Mouse (Mus musculus) midbrain, embryonic 12.5 days (tissue): ENCODE data around the gene Clns1a. TPM values are rescaled to one million over a fixed set of nuclear protein-coding genes. Genes with fewer than 3 reads are reported as not detected.

Experiments
- ATAC-seq: fragments of 200-750 bp; cut with Nextera tagmentation; 2 replicates; pipeline ENCODE4 v1.8.0; 2017; ENCODE audit warnings: low read depth, moderate TSS enrichment, moderate library complexity; ENCODE audit not compliant: low FRiP score
- H3K27ac ChIP-seq: fragments of 300-500 bp; sonication (generic); replicated peaks from 2 replicates; pipeline ENCODE4 v1.5.1; 2016; ENCODE audit warnings: mild to moderate bottlenecking
- H3K27me3 ChIP-seq: fragments of 300-500 bp; sonication (generic); 2 replicates; pipeline ENCODE4 v1.6.1; 2016; ENCODE audit warnings: mild to moderate bottlenecking
- H3K36me3 ChIP-seq: fragments of 300-500 bp; sonication (generic); 2 replicates; pipeline ENCODE4 v1.6.1; 2016
- H3K4me1 ChIP-seq: fragments of 300-500 bp; sonication (generic); 2 replicates; pipeline ENCODE4 v1.6.1; 2016
- H3K4me2 ChIP-seq: fragments of 300-500 bp; sonication (generic); replicated peaks from 2 replicates; pipeline ENCODE4 v1.6.1; 2016; ENCODE audit warnings: mild to moderate bottlenecking, moderate library complexity
- H3K4me3 ChIP-seq: fragments of 300-500 bp; sonication (generic); 2 replicates; pipeline ENCODE4 v1.5.1; 2016; ENCODE audit warnings: mild to moderate bottlenecking
- H3K9ac ChIP-seq: fragments of 300-500 bp; sonication (generic); replicated peaks from 2 replicates; pipeline ENCODE4 v1.6.1; 2016; ENCODE audit warnings: mild to moderate bottlenecking, moderate library complexity
- H3K9me3 ChIP-seq: fragments of 300-500 bp; sonication (generic); 2 replicates; pipeline ENCODE4 v1.6.1; 2016; ENCODE audit warnings: mild to moderate bottlenecking
- WGBS: fragments of 180-500 bp; shearing (Covaris S2); methylation state at CpG from one replicate; pipeline ENCODE4 v1.1.7; 2016; 5-methylcytosine and 5-hydroxymethylcytosine counted together
- polyA plus RNA-seq: library from polyadenylated mRNA; unstranded; fragments of >200 nt; fragmentation: Nextera tagmentation; extraction: Ambion mirVana; gene quantifications from 2 replicates; pipeline ENCODE4 v1.2.1, GENCODE M21; 2016

Gene Clns1a
- polyA plus RNA-seq, 1 experiment from 2014 or later = 202 TPM

GRCm38 (mm10) chr7:97707809-97708208 is 11.4 kb downstream of the Clns1a start:
- no peaks in the 10 kb centered on the region for H3K27me3 ChIP-seq
- H3K9ac ChIP-seq = no peak overlapping the region
- no peak overlapping the region for H3K4me3 ChIP-seq
- no peaks in the 10 kb centered on the region for H3K9me3 ChIP-seq
- no peak for ATAC-seq
- peaks cover 16% of the 10 kb centered on the region for H3K36me3 ChIP-seq
- 92% methylated on average over 5 of the region's 5 CpGs for WGBS
- no peaks in the 10 kb centered on the region for H3K4me1 ChIP-seq
- no peak overlapping the region for H3K4me2 ChIP-seq
- H3K27ac ChIP-seq = no peak overlapping the region

GRCm38 (mm10) chr7:97709204-97709603 is 12.8 kb downstream of the Clns1a start:
- ATAC-seq = no peak
- H3K9me3 ChIP-seq = no peaks in the 10 kb centered on the region
- H3K9ac ChIP-seq = no peak overlapping the region
- no peak overlapping the region for H3K4me2 ChIP-seq
- 95% methylated on average over 3 of the region's 3 CpGs for WGBS
- no peaks in the 10 kb centered on the region for H3K4me1 ChIP-seq
- peaks cover 26% of the 10 kb centered on the region for H3K36me3 ChIP-seq
- H3K4me3 ChIP-seq = no peak overlapping the region
- H3K27ac ChIP-seq = no peak overlapping the region
- H3K27me3 ChIP-seq = no peaks in the 10 kb centered on the region

DNA sequence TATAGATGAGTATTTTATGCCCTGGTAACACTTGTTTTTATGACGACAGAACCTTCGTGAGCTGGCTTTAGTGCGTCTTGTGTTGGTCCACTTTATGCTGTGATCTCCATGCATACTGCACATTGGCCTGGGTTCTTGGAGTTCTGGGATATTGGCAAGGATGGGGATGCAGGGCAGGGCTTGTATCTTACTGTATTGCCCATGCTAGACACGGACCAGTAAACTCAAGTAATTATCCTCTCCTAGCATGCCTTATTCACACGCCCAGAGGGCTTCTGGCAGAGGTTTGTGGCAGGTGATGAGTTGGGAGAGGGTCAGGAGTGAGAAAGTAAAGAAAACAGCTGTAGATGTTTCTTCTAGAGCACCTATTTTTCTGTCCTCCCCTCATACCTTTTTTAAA is 18.2 kb downstream of the Clns1a start:
- no peak for ATAC-seq
- H3K4me3 ChIP-seq = no peak overlapping the region
- no peak overlapping the region for H3K9ac ChIP-seq
- peaks cover 70% of the 10 kb centered on the region for H3K36me3 ChIP-seq
- no peaks in the 10 kb centered on the region for H3K4me1 ChIP-seq
- H3K9me3 ChIP-seq = no peaks in the 10 kb centered on the region
- 98% methylated on average over 5 of the region's 5 CpGs for WGBS
- H3K27ac ChIP-seq = no peak overlapping the region
- H3K27me3 ChIP-seq = no peaks in the 10 kb centered on the region
- H3K4me2 ChIP-seq = no peak overlapping the region

DNA sequence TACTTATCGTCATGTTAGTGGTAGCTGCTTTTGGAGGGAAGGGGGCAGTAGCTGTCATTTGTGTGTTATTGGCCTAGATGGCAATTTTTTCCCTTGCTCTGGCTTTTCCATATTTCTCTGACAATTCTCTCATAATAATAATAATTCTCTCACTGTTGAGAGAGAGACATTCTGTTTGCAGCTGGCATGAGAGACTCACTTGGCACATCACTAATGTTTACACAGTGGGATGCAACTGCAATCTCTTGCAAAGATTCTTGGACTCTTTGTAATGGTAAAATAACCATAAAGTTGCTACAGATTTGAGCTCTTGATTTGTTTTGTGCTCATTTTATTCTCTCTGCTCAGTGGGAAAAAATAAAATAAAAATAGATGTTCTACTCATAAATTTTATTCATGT is 20.9 kb downstream of the Clns1a start:
- ATAC-seq = no peak
- Histone ChIP-seq H3K9me3 (no peaks in the 10 kb centered on the region), H3K4me3 (no peak overlapping the region), H3K36me3 (peaks cover 71% of the 10 kb centered on the region), H3K27me3 (no peaks in the 10 kb centered on the region), H3K27ac (no peak overlapping the region), H3K9ac (no peak overlapping the region), H3K4me2 (no peak overlapping the region), H3K4me1 (no peaks in the 10 kb centered on the region)
- 89% methylated on average over 1 of the region's 1 CpGs for WGBS

GRCm38 (mm10) chr7:97719078-97719477 is 22.6 kb downstream of the Clns1a start:
- Histone ChIP-seq H3K9ac (no peak overlapping the region), H3K27ac (no peak overlapping the region), H3K9me3 (no peaks in the 10 kb centered on the region), H3K27me3 (no peaks in the 10 kb centered on the region), H3K4me3 (no peak overlapping the region), H3K36me3 (peaks cover 61% of the 10 kb centered on the region), H3K4me2 (no peak overlapping the region), H3K4me1 (no peaks in the 10 kb centered on the region)
- no peak for ATAC-seq
- WGBS = 73% methylated on average over 5 of the region's 5 CpGs

DNA sequence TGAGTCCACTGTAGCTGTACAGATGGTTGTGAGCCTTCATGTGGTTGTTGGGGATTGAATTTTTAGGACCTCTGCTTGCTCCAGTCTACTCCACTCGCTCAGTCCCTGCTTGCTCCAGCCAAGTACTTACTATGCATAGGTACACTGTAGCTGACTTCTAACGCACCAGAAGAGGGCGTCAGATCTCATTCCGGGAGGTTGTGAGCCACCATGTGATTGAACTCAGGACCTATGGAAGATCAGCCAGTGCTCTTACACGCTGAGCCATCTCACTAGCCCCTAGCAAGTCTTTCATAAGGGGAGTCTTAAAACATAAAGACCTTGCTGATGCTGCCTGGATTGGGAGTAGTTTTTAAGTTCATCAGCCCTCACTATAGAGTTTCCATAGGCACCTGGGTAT is 23.7 kb downstream of the Clns1a start:
- Histone ChIP-seq H3K27me3 (no peaks in the 10 kb centered on the region), H3K9ac (no peak overlapping the region), H3K4me2 (no peak overlapping the region), H3K9me3 (no peaks in the 10 kb centered on the region), H3K27ac (no peak overlapping the region), H3K4me1 (no peaks in the 10 kb centered on the region), H3K36me3 (peaks cover 50% of the 10 kb centered on the region), H3K4me3 (no peak overlapping the region)
- no peak for ATAC-seq
- 84% methylated on average over 5 of the region's 5 CpGs for WGBS

GRCm38 (mm10) chr7:97722278-97722918 is 26.0 kb downstream of the Clns1a start:
- Histone ChIP-seq H3K4me1 (no peaks in the 10 kb centered on the region), H3K9ac (no peak overlapping the region), H3K27ac (no peak overlapping the region), H3K4me2 (no peak overlapping the region), H3K4me3 (no peak overlapping the region), H3K9me3 (no peaks in the 10 kb centered on the region), H3K36me3 (peaks cover 39% of the 10 kb centered on the region), H3K27me3 (no peaks in the 10 kb centered on the region)
- WGBS = 95% methylated on average over 7 of the region's 7 CpGs
- no peak for ATAC-seq

GRCm38 (mm10) chr7:97723646-97724538 is 27.5 kb downstream of the Clns1a start:
- peaks cover 30% of the 10 kb centered on the region for H3K36me3 ChIP-seq

DNA sequence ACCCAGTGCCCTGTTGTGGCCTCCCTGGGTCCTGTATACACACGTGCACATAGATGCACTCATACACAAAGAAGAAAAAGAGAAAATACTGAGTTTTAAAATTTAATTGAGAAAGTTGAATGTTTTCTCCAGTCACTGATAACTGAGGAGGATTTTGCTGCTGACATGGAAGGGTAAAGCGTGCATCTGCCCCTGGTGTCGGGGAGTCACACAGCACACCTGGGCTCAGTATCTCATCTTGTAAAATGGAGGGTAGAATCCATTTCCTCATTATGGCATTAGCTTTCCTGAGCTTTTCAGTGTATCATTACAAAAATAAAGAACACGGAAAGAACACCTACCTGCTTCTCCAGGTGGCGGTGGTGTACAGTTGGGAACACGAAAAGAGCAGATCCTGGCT is 29.0 kb downstream of the Clns1a start:
- ATAC-seq = no peak
- Histone ChIP-seq H3K4me3 (no peak overlapping the region), H3K27ac (no peak overlapping the region), H3K9me3 (no peaks in the 10 kb centered on the region), H3K4me1 (peaks cover 15% of the 10 kb centered on the region), H3K27me3 (no peaks in the 10 kb centered on the region), H3K36me3 (peaks cover 21% of the 10 kb centered on the region; the same call in 1 of the 2 replicates), H3K9ac (no peak overlapping the region), H3K4me2 (no peak overlapping the region)
- 94% methylated on average over 6 of the region's 6 CpGs for WGBS

More at GRCm38 (mm10) chr7:97723646-97724538, 27.5 kb downstream of the Clns1a start:
- no peaks in the 10 kb centered on the region for H3K9me3 ChIP-seq
- no peak for ATAC-seq
- peaks cover 8% of the 10 kb centered on the region for H3K4me1 ChIP-seq
- no peaks in the 10 kb centered on the region for H3K27me3 ChIP-seq
- no peak overlapping the region for H3K4me3 ChIP-seq
- no peak overlapping the region for H3K27ac ChIP-seq
- H3K9ac ChIP-seq = no peak overlapping the region
- WGBS = 93% methylated on average over 11 of the region's 11 CpGs
- no peak overlapping the region for H3K4me2 ChIP-seq

DNA sequence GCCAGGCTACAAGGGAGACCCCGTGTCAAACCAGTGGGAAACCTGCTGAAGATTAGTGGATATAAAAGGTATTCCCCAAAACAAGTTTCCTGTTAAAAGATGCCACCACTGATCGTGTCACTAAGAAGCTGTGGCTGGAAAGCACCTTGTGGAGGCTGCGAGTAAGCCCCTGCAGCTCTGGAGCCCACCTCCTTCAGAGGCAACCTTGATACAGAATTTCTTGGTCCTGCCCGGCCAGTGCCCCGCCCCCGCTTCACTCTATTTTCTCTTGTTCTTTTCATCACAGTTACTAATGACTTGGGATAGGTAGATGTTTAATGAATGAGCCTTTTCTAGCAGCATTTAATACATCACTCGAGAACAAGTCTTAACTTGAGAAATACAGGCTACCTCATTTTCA is 29.6 kb downstream of the Clns1a start:
- Histone ChIP-seq H3K4me1 (peaks cover 15% of the 10 kb centered on the region), H3K4me3 (no peak overlapping the region), H3K36me3 (peaks cover 18% of the 10 kb centered on the region; the same call in 1 of the 2 replicates), H3K9me3 (no peaks in the 10 kb centered on the region), H3K9ac (no peak overlapping the region), H3K27me3 (no peaks in the 10 kb centered on the region), H3K4me2 (no peak overlapping the region), H3K27ac (no peak overlapping the region)
- 82% methylated on average over 7 of the region's 7 CpGs for WGBS
- no peak for ATAC-seq

DNA sequence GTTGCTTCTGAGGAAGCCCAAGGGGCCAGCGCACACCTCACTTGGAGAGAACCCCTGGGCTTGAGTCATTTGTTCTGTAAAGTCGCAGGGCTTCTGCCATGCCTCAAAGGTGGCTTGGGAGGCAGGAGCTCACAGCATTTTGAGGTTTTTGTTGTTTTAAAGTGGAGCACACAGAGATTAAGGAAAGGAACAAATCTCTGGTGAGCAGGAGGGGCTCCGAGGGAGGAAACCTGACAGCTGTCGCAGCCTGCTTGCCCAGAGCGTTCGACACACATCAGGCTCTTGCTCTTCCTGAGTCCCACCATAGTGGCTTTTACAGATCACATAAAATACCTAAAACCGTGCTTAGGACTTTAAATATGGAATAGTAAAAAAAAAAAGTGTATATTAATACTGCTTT is 30.3 kb downstream of the Clns1a start:
- Histone ChIP-seq H3K9ac (no peak overlapping the region), H3K27ac (no peak overlapping the region), H3K27me3 (no peaks in the 10 kb centered on the region), H3K9me3 (no peaks in the 10 kb centered on the region), H3K4me3 (no peak overlapping the region), H3K4me1 (peaks cover 15% of the 10 kb centered on the region), H3K36me3 (0 out of 2 replicates have a peak, but pooled peaks cover 16% of the 10 kb centered on the region), H3K4me2 (no peak overlapping the region)
- WGBS = 69% methylated on average over 7 of the region's 7 CpGs
- ATAC-seq = no peak
